Mouse (Mus musculus): Measurements from ENCODE around the gene Sfxn5. TPM values are rescaled to one million over a fixed set of nuclear protein-coding genes. Genes with fewer than 3 reads are reported as not detected.

The Sfxn5 gene
- total RNA-seq, 2 experiments from 2014 or later, result 2.8 to 5.1 TPM

- no peak for DNase-seq
Observed at GRCm38 (mm10) chr6:85364439-85364838, 31.2 kb upstream of the Sfxn5 start.

- DNase-seq, result no peak
Observed at GRCm38 (mm10) chr6:85363906-85364260, 30.7 kb upstream of the Sfxn5 start.

GRCm38 (mm10) chr6:85363231-85363905, 30.1 kb upstream of the Sfxn5 start:
- no peak for DNase-seq

- no peak for DNase-seq
Observed at GRCm38 (mm10) chr6:85362610-85363009, 29.4 kb upstream of the Sfxn5 start.

- no peak for DNase-seq
Observed at GRCm38 (mm10) chr6:85360311-85360710, 27.1 kb upstream of the Sfxn5 start.

- DNase-seq, result no peak
Observed at GRCm38 (mm10) chr6:85358877-85359276, 25.7 kb upstream of the Sfxn5 start.

GRCm38 (mm10) chr6:85356682-85357465, 23.7 kb upstream of the Sfxn5 start:
- DNase-seq, result no peak

- no peak for DNase-seq
Observed at GRCm38 (mm10) chr6:85355753-85356152, 22.5 kb upstream of the Sfxn5 start.

GRCm38 (mm10) chr6:85354709-85355108, 21.5 kb upstream of the Sfxn5 start:
- DNase-seq, result no peak

- DNase-seq, result no peak
Observed at GRCm38 (mm10) chr6:85353706-85354105, 20.5 kb upstream of the Sfxn5 start.

- no peak for DNase-seq
Observed at GRCm38 (mm10) chr6:85350157-85350556, 16.9 kb upstream of the Sfxn5 start.

- no peak for DNase-seq
Observed at GRCm38 (mm10) chr6:85349246-85349645, 16.0 kb upstream of the Sfxn5 start.

GRCm38 (mm10) chr6:85348133-85348532, 14.9 kb upstream of the Sfxn5 start:
- DNase-seq, result no peak

GRCm38 (mm10) chr6:85346028-85346634, 12.9 kb upstream of the Sfxn5 start:
- DNase-seq, result peak; percentile 85

GRCm38 (mm10) chr6:85344929-85345328, 11.7 kb upstream of the Sfxn5 start:
- DNase-seq, result no peak

GRCm38 (mm10) chr6:85343027-85343426, 9.8 kb upstream of the Sfxn5 start:
- no peak for DNase-seq

- no peak for DNase-seq
Observed at GRCm38 (mm10) chr6:85341814-85342501, 8.7 kb upstream of the Sfxn5 start.

- DNase-seq, result no peak
Observed at GRCm38 (mm10) chr6:85340184-85340583, 7.0 kb upstream of the Sfxn5 start.

GRCm38 (mm10) chr6:85339273-85339901, 6.2 kb upstream of the Sfxn5 start:
- DNase-seq, result peak; percentile 39

- DNase-seq, result no peak
Observed at GRCm38 (mm10) chr6:85336944-85337343, 3.7 kb upstream of the Sfxn5 start.

- no peak for DNase-seq
Observed at GRCm38 (mm10) chr6:85335352-85335751, 2.1 kb upstream of the Sfxn5 start.

GRCm38 (mm10) chr6:85334851-85335250, 1.6 kb upstream of the Sfxn5 start:
- DNase-seq, result no peak

Measured in gastrocnemius, postnatal 10 days (tissue).